8 mouse cellular contexts compared by ENCODE assay signal in genomic region chr2:44926167-44926682, GRCm38 (mm10). TPM values are rescaled to one million over a fixed set of nuclear protein-coding genes. Genes with fewer than 3 reads are reported as not detected.
DNase-seq lines count a peak whose midpoint lies in the region; ATAC-seq lines count a peak whose summit lies in the region.

No protein-coding gene starts in this region.

- H3K27ac ChIP-seq in lung, embryonic 16.5 days (ENCODE audit: low read length), result peak overlapping the region; percentile 98
- H3K27ac ChIP-seq in embryonic facial prominence, embryonic 10.5 days (replicated peaks), result peak overlapping the region; percentile 97
- H3K27ac ChIP-seq in midbrain, embryonic 15.5 days, result peak overlapping the region; percentile 87

- no peak for DNase-seq in lung, adult 18-20 months
- DNase-seq in embryonic facial prominence, embryonic 10.5 days (ENCODE audit: low spot score), result no peak
- no peak for DNase-seq in cerebellum, adult 9-10 months
- DNase-seq in gastrocnemius, postnatal 36 days, result no peak
- no peak for DNase-seq in adrenal gland, adult 18-20 months (ENCODE audit: low spot score in 2 of 2)

- peak overlapping the region; percentile 88 for H3K4me2 ChIP-seq in lung, embryonic 16.5 days (ENCODE audit: low read depth, low read length)
- peak overlapping the region; percentile 80 for H3K4me2 ChIP-seq in midbrain, embryonic 15.5 days

- H3K4me1 ChIP-seq in lung, embryonic 16.5 days (replicated peaks; ENCODE audit: control insufficient read depth, insufficient read depth, low read length), result peaks cover 2% of the 10 kb centered on the region; the same call in 1 of the 2 replicates
- peaks cover 10% of the 10 kb centered on the region for H3K4me1 ChIP-seq in embryonic facial prominence, embryonic 10.5 days
- H3K4me1 ChIP-seq in midbrain, embryonic 15.5 days, result peaks cover 8% of the 10 kb centered on the region; the same call in 1 of the 2 replicates

- under 1% methylated on average over 17 of the region's 17 CpGs for WGBS in lung, embryonic 16.5 days
- WGBS in embryonic facial prominence, embryonic 10.5 days, result 2% methylated on average over 17 of the region's 17 CpGs
- WGBS in midbrain, embryonic 15.5 days, result under 1% methylated on average over 17 of the region's 17 CpGs

- H3K9me3 ChIP-seq in lung, embryonic 16.5 days (ENCODE audit: control insufficient read depth, low read length), result no peaks in the 10 kb centered on the region
- no peaks in the 10 kb centered on the region for H3K9me3 ChIP-seq in embryonic facial prominence, embryonic 10.5 days
- H3K9me3 ChIP-seq in midbrain, embryonic 15.5 days, result no peaks in the 10 kb centered on the region

- ATAC-seq in lung, embryonic 16.5 days (ENCODE audit: low read depth), result no peak
- ATAC-seq in inflammation-experienced regulatory T-cells, adult 6 months, result peak; percentile 6
- ATAC-seq in midbrain, embryonic 15.5 days (replicated peaks), result peak; percentile 2

- H3K27me3 ChIP-seq in lung, embryonic 16.5 days (ENCODE audit: control insufficient read depth, insufficient read depth, low read depth, low read length), result no peaks in the 10 kb centered on the region
- no peaks in the 10 kb centered on the region for H3K27me3 ChIP-seq in embryonic facial prominence, embryonic 10.5 days (replicated peaks; ENCODE audit: low read depth, poor library complexity, severe bottlenecking)
- no peaks in the 10 kb centered on the region for H3K27me3 ChIP-seq in midbrain, embryonic 15.5 days (replicated peaks)

- H3K36me3 ChIP-seq in lung, embryonic 16.5 days (ENCODE audit: control insufficient read depth, insufficient read depth, low read length), result no peaks in the 10 kb centered on the region
- no peaks in the 10 kb centered on the region for H3K36me3 ChIP-seq in embryonic facial prominence, embryonic 10.5 days (replicated peaks)
- H3K36me3 ChIP-seq in midbrain, embryonic 15.5 days (replicated peaks), result no peaks in the 10 kb centered on the region

- intact Hi-C loops in gastrocnemius, postnatal 36 days (cut with DNase I), result loop anchor here (2.0 kb wide), 2 partner anchors 183 to 191 kb away; partner anchors contain the start of gene Zeb2

- peak overlapping the region; percentile 93 for H3K4me3 ChIP-seq in lung, embryonic 16.5 days (ENCODE audit: low read length)
- H3K4me3 ChIP-seq in embryonic facial prominence, embryonic 10.5 days, result peak overlapping the region; percentile 83
- peak overlapping the region; percentile 94 for H3K4me3 ChIP-seq in midbrain, embryonic 15.5 days

- peak overlapping the region; percentile 95 for H3K9ac ChIP-seq in lung, embryonic 16.5 days (ENCODE audit: low read length)
- H3K9ac ChIP-seq in midbrain, embryonic 15.5 days, result peak overlapping the region; percentile 82

RNA-seq across cellular contexts. Expression of gene Gtdc1, which starts 1.2 kb away (rescaled TPM):
- 11.7 and 13.2 TPM in 2 replicates for polyA plus RNA-seq in lung, embryonic 16.5 days (2015; fragmentation: Nextera tagmentation; extraction: Ambion mirVana)
- polyA plus RNA-seq in embryonic facial prominence, embryonic 10.5 days (2016; fragmentation: Nextera tagmentation; extraction: Ambion mirVana), result 8.4 and 9.2 TPM in 2 replicates
- polyA plus RNA-seq in inflammation-experienced regulatory T-cells, adult 6 months (2017; shearing (Covaris generic)), result 10 to 100 TPM; 14.3 to 31.2 (median 21.5) TPM
- 16.8 and 17.2 TPM in 2 replicates for polyA plus RNA-seq in midbrain, embryonic 15.5 days (2015; fragmentation: Nextera tagmentation; extraction: Ambion mirVana)
- total RNA-seq in gastrocnemius, postnatal 36 days (2021), result 10 to 100 TPM; 22.9 to 28.9 TPM
- total RNA-seq in adrenal gland, adult 18-20 months (2021), result 10 to 100 TPM; 12.8 to 13.7 TPM
